Mouse (Mus musculus) left cerebral cortex, adult 11 months (tissue): ENCODE results near the gene Robo4.

ENCODE experiments used
- DNase-seq: peaks from one replicate; pipeline ENCODE4 v3.0.0; 2022; ENCODE audit warnings: low spot score

The Robo4 gene

GRCm38 (mm10) chr9:37402501-37402900 is 804 bp downstream of the Robo4 start:
- DNase-seq = no peak

- DNase-seq = no peak
These were observed 1.3 kb downstream of the Robo4 start for GRCm38 (mm10) chr9:37403011-37403410.

- DNase-seq = no peak
These were observed 4.7 kb downstream of the Robo4 start for GRCm38 (mm10) chr9:37406372-37406771.

- DNase-seq = no peak
These were observed 6.3 kb downstream of the Robo4 start for GRCm38 (mm10) chr9:37407850-37408502.

GRCm38 (mm10) chr9:37409698-37410445 is 8.2 kb downstream of the Robo4 start:
- DNase-seq = no peak

GRCm38 (mm10) chr9:37412989-37413388 is 11.3 kb downstream of the Robo4 start:
- no peak for DNase-seq

- no peak for DNase-seq
These were observed 13.0 kb downstream of the Robo4 start for GRCm38 (mm10) chr9:37414666-37415065.

- DNase-seq = no peak
These were observed 17.1 kb downstream of the Robo4 start for GRCm38 (mm10) chr9:37418791-37419190.

- peak; percentile 38 for DNase-seq
These were observed 19.0 kb downstream of the Robo4 start for GRCm38 (mm10) chr9:37420676-37421075.

GRCm38 (mm10) chr9:37421239-37421638 is 19.5 kb downstream of the Robo4 start:
- DNase-seq = no peak

GRCm38 (mm10) chr9:37429326-37429725 is 27.6 kb downstream of the Robo4 start:
- DNase-seq = no peak

GRCm38 (mm10) chr9:37430582-37430981 is 28.9 kb downstream of the Robo4 start:
- DNase-seq = peak; percentile 90

GRCm38 (mm10) chr9:37432026-37432666 is 30.4 kb downstream of the Robo4 start:
- no peak for DNase-seq

GRCm38 (mm10) chr9:37432720-37433421 is 31.2 kb downstream of the Robo4 start, which contains the start of gene Robo3:
Gene Robo3 (minus strand): TSS chr9:37433246.
- DNase-seq = no peak

- no peak for DNase-seq
These were observed 32.3 kb downstream of the Robo4 start for GRCm38 (mm10) chr9:37433823-37434560.

GRCm38 (mm10) chr9:37434932-37435331 is 33.2 kb downstream of the Robo4 start:
- DNase-seq = no peak

- DNase-seq = no peak
These were observed 33.9 kb downstream of the Robo4 start for GRCm38 (mm10) chr9:37435616-37436015.

- no peak for DNase-seq
These were observed 36.4 kb downstream of the Robo4 start for GRCm38 (mm10) chr9:37437772-37438735.

- no peak for DNase-seq
These were observed 50.7 kb downstream of the Robo4 start for GRCm38 (mm10) chr9:37452401-37452800.

- DNase-seq = no peak
These were observed 51.6 kb downstream of the Robo4 start for GRCm38 (mm10) chr9:37453328-37453727.
